11 mouse cellular contexts compared by ENCODE assay signal in the genomic region with DNA sequence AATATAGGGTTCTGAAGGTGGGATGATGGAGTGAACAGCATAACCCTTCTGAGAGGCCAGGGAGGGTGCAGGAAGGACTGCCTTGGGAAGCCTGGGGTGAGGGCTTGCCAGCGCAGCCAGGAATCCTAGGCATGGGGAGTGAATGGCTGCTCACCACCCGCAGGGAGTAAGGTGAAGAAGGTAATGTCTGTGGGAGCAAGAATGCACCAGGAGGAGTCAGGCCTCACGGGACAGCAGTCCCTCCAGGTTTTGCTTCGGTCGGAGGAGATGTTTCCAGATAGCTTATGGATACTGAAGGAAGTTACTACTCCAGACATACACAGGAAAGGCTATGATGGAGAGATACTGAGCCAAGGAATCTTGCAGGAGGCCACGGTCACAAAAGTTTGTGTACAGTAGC. TPM values are rescaled to one million over a fixed set of nuclear protein-coding genes. Genes with fewer than 3 reads are reported as not detected.
DNase-seq lines count a peak whose midpoint lies in the region; ATAC-seq lines count a peak whose summit lies in the region.
"Had no signal": no experiment of that assay in that cellular context is flagged by ENCODE, and none has a peak within 500 bp of the region (broad histone marks: within the 10 kb centered on the region; RNA-seq: fewer than 3 reads in every experiment).

No protein-coding gene starts in this region.

- no peaks in the 10 kb centered on the region for H3K9me3 ChIP-seq in kidney, embryonic 15.5 days (replicated peaks)
- H3K9me3 ChIP-seq in forebrain, embryonic 13.5 days (replicated peaks): no peaks in the 10 kb centered on the region
- no peaks in the 10 kb centered on the region for H3K9me3 ChIP-seq in midbrain, embryonic 11.5 days (ENCODE audit: control insufficient read depth, low read length)

- H3K4me3 ChIP-seq in kidney, embryonic 15.5 days (replicated peaks): peak overlapping the region; percentile 63
- peak overlapping the region; percentile 69 for H3K4me3 ChIP-seq in forebrain, embryonic 13.5 days
- H3K4me3 ChIP-seq in midbrain, embryonic 11.5 days (ENCODE audit: low read depth, low read length): no peak overlapping the region; the same call in 1 of the 2 replicates

- peaks cover 13% of the 10 kb centered on the region; the same call in 1 of the 2 replicates for H3K4me1 ChIP-seq in kidney, embryonic 15.5 days
- peaks cover 16% of the 10 kb centered on the region for H3K4me1 ChIP-seq in forebrain, embryonic 13.5 days
- H3K4me1 ChIP-seq in midbrain, embryonic 11.5 days (ENCODE audit: control insufficient read depth, insufficient read depth, low read length): no peaks in the 10 kb centered on the region

- no peak overlapping the region for H3K9ac ChIP-seq in kidney, embryonic 15.5 days
- peak overlapping the region; percentile 82; the same call in 1 of the 2 replicates for H3K9ac ChIP-seq in forebrain, embryonic 13.5 days
- H3K9ac ChIP-seq in midbrain, embryonic 11.5 days (ENCODE audit: low read length): no peak overlapping the region

- no peaks in the 10 kb centered on the region for H3K36me3 ChIP-seq in kidney, embryonic 15.5 days
- no peaks in the 10 kb centered on the region for H3K36me3 ChIP-seq in forebrain, embryonic 13.5 days (ENCODE audit: poor library complexity, severe bottlenecking)
- H3K36me3 ChIP-seq in midbrain, embryonic 11.5 days (ENCODE audit: control insufficient read depth, insufficient read depth, low read length): no peaks in the 10 kb centered on the region

- DNase-seq in kidney, adult 9 months: no peak
- peak; percentile 58 for DNase-seq in cerebellum, adult 9-11 months
- no peak for DNase-seq in midbrain, embryonic 11.5 days (ENCODE audit: low spot score, missing footprints)
- DNase-seq in gastrocnemius, postnatal 36 days: no peak
- no peak for DNase-seq in right cerebral cortex, adult 2 months (ENCODE audit: low spot score in 2 of 2)
- DNase-seq in gastrocnemius, adult 8-10 months (ENCODE audit: low spot score in 2 of 2): no peak

- peaks cover 80% of the 10 kb centered on the region for H3K27me3 ChIP-seq in kidney, embryonic 15.5 days
- H3K27me3 ChIP-seq in forebrain, embryonic 13.5 days: peaks cover 16% of the 10 kb centered on the region; the same call in 1 of the 2 replicates
- H3K27me3 ChIP-seq in midbrain, embryonic 11.5 days (ENCODE audit: control insufficient read depth, insufficient read depth, low read length): peaks cover 24% of the 10 kb centered on the region

- WGBS in kidney, embryonic 15.5 days: 20% methylated on average over 6 of the region's 6 CpGs
- 31% methylated on average over 6 of the region's 6 CpGs for WGBS in forebrain, embryonic 13.5 days
- WGBS in midbrain, embryonic 11.5 days: 29% methylated on average over 6 of the region's 6 CpGs

- no peak for ATAC-seq in kidney, embryonic 15.5 days (replicated peaks; ENCODE audit: low FRiP score)
- no peak for ATAC-seq in forebrain, embryonic 13.5 days
- ATAC-seq in midbrain, embryonic 11.5 days (ENCODE audit: low FRiP score): no peak

- H3K27ac ChIP-seq in kidney, embryonic 15.5 days: no peak overlapping the region
- H3K27ac ChIP-seq in forebrain, embryonic 13.5 days: no peak overlapping the region
- no peak overlapping the region for H3K27ac ChIP-seq in midbrain, embryonic 11.5 days (ENCODE audit: low read depth, low read length)
- H3K27ac ChIP-seq: macrophage had no signal

- peak overlapping the region; percentile 97 for H3K4me2 ChIP-seq in kidney, embryonic 15.5 days
- H3K4me2 ChIP-seq in forebrain, embryonic 13.5 days: peak overlapping the region; percentile 94
- H3K4me2 ChIP-seq in midbrain, embryonic 11.5 days: peak overlapping the region; percentile 97

- intact Hi-C loops in gastrocnemius, postnatal 36 days (cut with DNase I): no loop called here

RNA-seq across cellular contexts. Expression of a gene that starts 0.8 kb away (rescaled TPM):
- 0.05 and 0.12 TPM in 2 replicates for polyA plus RNA-seq in kidney, embryonic 15.5 days (2015; fragmentation: Nextera tagmentation; extraction: Ambion mirVana)
- polyA plus RNA-seq in forebrain, embryonic 13.5 days (2015; fragmentation: Nextera tagmentation; extraction: Ambion mirVana): 2.3 and 2.4 TPM in 2 replicates
- 0.87 and 0.89 TPM in 2 replicates for polyA plus RNA-seq in midbrain, embryonic 11.5 days (2014; fragmentation: Nextera tagmentation; extraction: Ambion mirVana)
- not detected for total RNA-seq in gastrocnemius, postnatal 36 days (2021)
- total RNA-seq in gastrocnemius, adult 8-10 months (2022): not detected
- total RNA-seq: hematopoietic stem cell, adult 5-6 weeks had no signal
- polyA plus RNA-seq: macrophage; spleen, adult 2 months had no signal

RNA-seq across cellular contexts. Expression of a gene that starts 16.2 kb away (rescaled TPM):
- polyA plus RNA-seq in kidney, embryonic 15.5 days (2015; fragmentation: Nextera tagmentation; extraction: Ambion mirVana): 46.1 and 52.5 TPM in 2 replicates
- polyA plus RNA-seq in forebrain, embryonic 13.5 days (2015; fragmentation: Nextera tagmentation; extraction: Ambion mirVana): 40.4 and 45.1 TPM in 2 replicates
- polyA plus RNA-seq in midbrain, embryonic 11.5 days (2014; fragmentation: Nextera tagmentation; extraction: Ambion mirVana): 40.2 and 43.2 TPM in 2 replicates
- total RNA-seq in gastrocnemius, postnatal 36 days (2021): 10 to 100 TPM; 29.5 to 29.7 TPM
- total RNA-seq in gastrocnemius, adult 8-10 months (2022): 10 to 100 TPM; 31.9 to 40.9 (median 33.1) TPM

RNA-seq across cellular contexts. Expression of a gene that starts 30.1 kb away (rescaled TPM):
- 18.0 and 19.9 TPM in 2 replicates for polyA plus RNA-seq in kidney, embryonic 15.5 days (2015; fragmentation: Nextera tagmentation; extraction: Ambion mirVana)
- 20.9 and 22.5 TPM in 2 replicates for polyA plus RNA-seq in forebrain, embryonic 13.5 days (2015; fragmentation: Nextera tagmentation; extraction: Ambion mirVana)
- polyA plus RNA-seq in midbrain, embryonic 11.5 days (2014; fragmentation: Nextera tagmentation; extraction: Ambion mirVana): 20.2 and 22.3 TPM in 2 replicates
- 10 to 100 TPM; 12.5 to 14.4 TPM for total RNA-seq in gastrocnemius, postnatal 36 days (2021)
- 10 to 100 TPM; 12.2 to 16.6 (median 12.8) TPM for total RNA-seq in gastrocnemius, adult 8-10 months (2022)
